Mouse (Mus musculus): Measurements from ENCODE around the gene Inpp1. TPM values are rescaled to one million over a fixed set of nuclear protein-coding genes. Genes with fewer than 3 reads are reported as not detected.

Gene Inpp1
- polyA plus RNA-seq, 1 experiment, result 26.4 TPM

GRCm38 (mm10) chr1:52753828-52754227, 63.7 kb downstream of the Inpp1 start:
- Histone ChIP-seq H3K4me1 (ENCODE audit: control insufficient read depth, insufficient read depth, low read length) (peaks cover 2% of the 10 kb centered on the region; the same call in 1 of the 2 replicates), H3K27ac (ENCODE audit: insufficient read depth, low read length) (no peak overlapping the region), H3K4me3 (ENCODE audit: insufficient read depth, low read length) (no peak overlapping the region)
- no peak for TF ChIP-seq POLR2A (IDR thresholded peaks at IDR 0.05; ENCODE audit: extremely low read depth, insufficient read depth, low read length)
- TF ChIP-seq CTCF (IDR thresholded peaks at IDR 0.05; ENCODE audit: extremely low read depth, insufficient read depth, low read length), result no peak

GRCm38 (mm10) chr1:52752706-52753105, 64.8 kb downstream of the Inpp1 start:
- peak overlapping the region; percentile 51; the same call in 1 of the 2 replicates for H3K27ac ChIP-seq (ENCODE audit: insufficient read depth, low read length)
- TF ChIP-seq POLR2A (IDR thresholded peaks at IDR 0.05; ENCODE audit: extremely low read depth, insufficient read depth, low read length) (no peak), CTCF (IDR thresholded peaks at IDR 0.05; ENCODE audit: extremely low read depth, insufficient read depth, low read length) (no peak)
- peaks cover 2% of the 10 kb centered on the region; the same call in 1 of the 2 replicates for H3K4me1 ChIP-seq (ENCODE audit: control insufficient read depth, insufficient read depth, low read length)
- no peak overlapping the region for H3K4me3 ChIP-seq (ENCODE audit: insufficient read depth, low read length)

- H3K4me1 ChIP-seq (ENCODE audit: control insufficient read depth, insufficient read depth, low read length), result peaks cover 2% of the 10 kb centered on the region; the same call in 1 of the 2 replicates
- no peak overlapping the region for H3K4me3 ChIP-seq (ENCODE audit: insufficient read depth, low read length)
- no peak overlapping the region for H3K27ac ChIP-seq (ENCODE audit: insufficient read depth, low read length)
- TF ChIP-seq POLR2A (IDR thresholded peaks at IDR 0.05; ENCODE audit: extremely low read depth, insufficient read depth, low read length), result no peak
- TF ChIP-seq CTCF (IDR thresholded peaks at IDR 0.05; ENCODE audit: extremely low read depth, insufficient read depth, low read length), result no peak
These were observed 65.9 kb downstream of the Inpp1 start for GRCm38 (mm10) chr1:52751634-52752033.

- Histone ChIP-seq H3K4me1 (ENCODE audit: control insufficient read depth, insufficient read depth, low read length) (peaks cover 2% of the 10 kb centered on the region; the same call in 1 of the 2 replicates), H3K4me3 (ENCODE audit: insufficient read depth, low read length) (no peak overlapping the region), H3K27ac (ENCODE audit: insufficient read depth, low read length) (no peak overlapping the region)
- TF ChIP-seq CTCF (IDR thresholded peaks at IDR 0.05; ENCODE audit: extremely low read depth, insufficient read depth, low read length) (no peak), POLR2A (IDR thresholded peaks at IDR 0.05; ENCODE audit: extremely low read depth, insufficient read depth, low read length) (no peak)
These were observed 67.5 kb downstream of the Inpp1 start for GRCm38 (mm10) chr1:52749978-52750377.

GRCm38 (mm10) chr1:52748260-52748659, 69.2 kb downstream of the Inpp1 start:
- peak; percentile 48; the same call in 1 of the 2 replicates for TF ChIP-seq CTCF (IDR thresholded peaks at IDR 0.05; ENCODE audit: extremely low read depth, insufficient read depth, low read length)
- no peak for TF ChIP-seq POLR2A (IDR thresholded peaks at IDR 0.05; ENCODE audit: extremely low read depth, insufficient read depth, low read length)
- H3K4me1 ChIP-seq (ENCODE audit: control insufficient read depth, insufficient read depth, low read length), result peaks cover 2% of the 10 kb centered on the region; the same call in 1 of the 2 replicates
- no peak overlapping the region for H3K4me3 ChIP-seq (ENCODE audit: insufficient read depth, low read length)
- no peak overlapping the region for H3K27ac ChIP-seq (ENCODE audit: insufficient read depth, low read length)

- Histone ChIP-seq H3K4me1 (ENCODE audit: control insufficient read depth, insufficient read depth, low read length) (no peaks in the 10 kb centered on the region), H3K4me3 (ENCODE audit: insufficient read depth, low read length) (no peak overlapping the region), H3K27ac (ENCODE audit: insufficient read depth, low read length) (no peak overlapping the region)
- no peak for TF ChIP-seq CTCF (IDR thresholded peaks at IDR 0.05; ENCODE audit: extremely low read depth, insufficient read depth, low read length)
- no peak for TF ChIP-seq POLR2A (IDR thresholded peaks at IDR 0.05; ENCODE audit: extremely low read depth, insufficient read depth, low read length)
These were observed 74.9 kb downstream of the Inpp1 start for GRCm38 (mm10) chr1:52742567-52742966.

Other genes with a start within 250 kb of the Inpp1 start
- gene Nemp2, start 187.0 kb downstream of the Inpp1 start, polyA plus RNA-seq (2012; rRNA removed), result 10.4 and 11.1 TPM in 2 replicates
- 45.8 and 47.1 TPM in 2 replicates for gene Mfsd6, start 90.2 kb downstream of the Inpp1 start, polyA plus RNA-seq (2012; rRNA removed)
- gene Hibch, start 27.2 kb upstream of the Inpp1 start, polyA plus RNA-seq (2012; rRNA removed), result 18.3 and 19.9 TPM in 2 replicates
- 13.1 and 14.8 TPM in 2 replicates for gene 1700019D03Rik, start 202.5 kb upstream of the Inpp1 start, polyA plus RNA-seq (2012; rRNA removed)
- 0.13 and 0.23 TPM in 2 replicates for gene Mstn, start 244.0 kb upstream of the Inpp1 start, polyA plus RNA-seq (2012; rRNA removed)

Measured in cortical plate, adult 2 months (tissue).